In the genomic region with DNA sequence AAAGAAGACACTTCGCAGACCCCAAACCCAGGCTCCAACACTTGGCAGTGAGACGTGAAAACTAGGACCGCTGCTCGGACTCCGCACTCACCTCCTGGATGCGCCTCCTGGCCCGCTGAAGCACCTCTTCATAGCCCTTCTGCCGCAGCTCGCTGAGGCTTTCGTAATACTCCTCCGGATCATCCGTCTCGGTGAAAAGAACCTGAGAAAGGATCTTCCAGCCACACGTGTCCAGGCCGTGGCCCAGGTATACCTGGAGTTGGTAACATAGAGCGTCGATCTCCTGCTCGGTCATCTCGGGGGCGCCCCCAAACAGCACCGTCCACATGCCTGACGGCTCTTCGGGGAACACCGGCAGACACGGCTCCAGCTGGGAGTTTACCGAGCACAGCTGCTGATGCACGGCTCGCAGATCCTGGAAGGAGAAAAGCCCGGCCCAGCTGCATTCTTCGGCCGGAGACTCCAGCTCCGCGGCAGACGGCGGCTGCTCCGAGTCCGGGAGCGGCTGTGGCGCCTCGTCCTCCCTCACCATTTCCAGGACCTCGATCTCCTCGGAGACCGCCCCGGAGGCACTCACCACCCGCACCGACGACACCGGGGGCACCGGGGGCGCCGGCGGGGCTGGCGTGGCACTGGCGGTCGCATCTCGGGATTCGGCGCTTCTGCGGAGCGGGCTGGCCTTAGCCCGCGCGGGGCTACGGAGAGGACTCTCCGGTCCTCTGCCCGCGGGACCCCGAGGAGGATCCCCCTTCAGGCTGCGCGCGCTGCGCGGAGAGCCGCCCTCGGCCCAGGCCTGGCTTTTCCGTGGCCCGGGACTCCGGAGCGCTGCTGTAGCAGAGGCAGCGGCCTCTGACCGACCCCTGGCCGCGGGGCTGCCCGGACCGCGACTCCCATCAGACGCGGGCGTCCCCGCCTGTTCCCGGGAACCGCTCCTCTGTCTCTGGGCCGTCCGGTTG, we compare ENCODE assay signal across 8 mouse cellular contexts. TPM values are rescaled to one million over a fixed set of nuclear protein-coding genes. Genes with fewer than 3 reads are reported as not detected.
DNase-seq lines count a peak whose midpoint lies in the region; ATAC-seq and TF ChIP-seq lines count a peak whose summit lies in the region.

No protein-coding gene starts in this region.

- peaks cover 4% of the 10 kb centered on the region; the same call in 1 of the 2 replicates for H3K4me1 ChIP-seq in bone marrow macrophage, adult 2 months (ENCODE audit: control insufficient read depth, insufficient read depth, low read length)
- peaks cover 4% of the 10 kb centered on the region; the same call in 1 of the 2 replicates for H3K4me1 ChIP-seq in embryonic fibroblast, embryonic 13.5 days (ENCODE audit: control insufficient read depth, insufficient read depth, low read length)
- peaks cover 13% of the 10 kb centered on the region; the same call in 1 of the 2 replicates for H3K4me1 ChIP-seq in heart, embryonic 11.5 days (ENCODE audit: control insufficient read depth, insufficient read depth, low read length)
- H3K4me1 ChIP-seq in kidney, embryonic 15.5 days, result peaks cover 26% of the 10 kb centered on the region
- peaks cover 14% of the 10 kb centered on the region for H3K4me1 ChIP-seq in liver, embryonic 16.5 days (ENCODE audit: control insufficient read depth, low read depth, low read length)
- H3K4me1 ChIP-seq in neural tube, embryonic 11.5 days (ENCODE audit: control insufficient read depth, insufficient read depth, low read length), result peaks cover 6% of the 10 kb centered on the region; the same call in 1 of the 2 replicates
- H3K4me1 ChIP-seq in stomach, embryonic 16.5 days (ENCODE audit: control insufficient read depth, insufficient read depth, low read length), result peaks cover 13% of the 10 kb centered on the region

- DNase-seq in CD4-positive, CD25-positive, alpha-beta regulatory T cell, adult 2 months (ENCODE audit: low read depth, low spot score), result peak; percentile 57
- peak; percentile 67 for DNase-seq in neural tube, embryonic 11.5 days (ENCODE audit: low spot score)

- under 1% methylated on average over 92 of the region's 94 CpGs for WGBS in heart, embryonic 11.5 days (ENCODE audit: insufficient replicate concordance)
- WGBS in kidney, embryonic 15.5 days, result under 1% methylated on average over 82 of the region's 94 CpGs
- under 1% methylated on average over 93 of the region's 94 CpGs for WGBS in liver, embryonic 16.5 days (ENCODE audit: insufficient replicate concordance)
- WGBS in neural tube, embryonic 11.5 days, result under 1% methylated on average over 94 of the region's 94 CpGs
- WGBS in stomach, embryonic 16.5 days, result under 1% methylated on average over 94 of the region's 94 CpGs

- H3K9ac ChIP-seq in heart, embryonic 11.5 days (ENCODE audit: low read depth, low read length), result peak overlapping the region; percentile 92
- peak overlapping the region; percentile 98 for H3K9ac ChIP-seq in kidney, embryonic 15.5 days
- peak overlapping the region; percentile 97 for H3K9ac ChIP-seq in liver, embryonic 16.5 days (ENCODE audit: low read depth, low read length)
- peak overlapping the region; percentile 94 for H3K9ac ChIP-seq in neural tube, embryonic 11.5 days (ENCODE audit: low read length)
- H3K9ac ChIP-seq in stomach, embryonic 16.5 days (ENCODE audit: low read length), result peak overlapping the region; percentile 93

- H3K4me3 ChIP-seq in bone marrow macrophage, adult 2 months (ENCODE audit: insufficient read depth, low read length), result peak overlapping the region; percentile 100
- H3K4me3 ChIP-seq in embryonic fibroblast, embryonic 13.5 days (ENCODE audit: insufficient read depth, low read length), result peak overlapping the region; percentile 66
- H3K4me3 ChIP-seq in heart, embryonic 11.5 days (ENCODE audit: low read depth, low read length), result peak overlapping the region; percentile 91
- peak overlapping the region; percentile 97 for H3K4me3 ChIP-seq in kidney, embryonic 15.5 days (replicated peaks)
- peak overlapping the region; percentile 97 for H3K4me3 ChIP-seq in liver, embryonic 16.5 days (ENCODE audit: low read depth, low read length)
- H3K4me3 ChIP-seq in neural tube, embryonic 11.5 days (ENCODE audit: low read depth, low read length), result peak overlapping the region; percentile 96
- H3K4me3 ChIP-seq in stomach, embryonic 16.5 days (replicated peaks; ENCODE audit: low read length), result peak overlapping the region; percentile 98

- no peaks in the 10 kb centered on the region for H3K27me3 ChIP-seq in heart, embryonic 11.5 days (ENCODE audit: control insufficient read depth, insufficient read depth, low read length)
- H3K27me3 ChIP-seq in kidney, embryonic 15.5 days, result no peaks in the 10 kb centered on the region
- H3K27me3 ChIP-seq in liver, embryonic 16.5 days (ENCODE audit: control insufficient read depth, insufficient read depth, low read depth, low read length), result no peaks in the 10 kb centered on the region
- no peaks in the 10 kb centered on the region for H3K27me3 ChIP-seq in neural tube, embryonic 11.5 days (ENCODE audit: control insufficient read depth, insufficient read depth, low read length)
- H3K27me3 ChIP-seq in stomach, embryonic 16.5 days (ENCODE audit: control insufficient read depth, insufficient read depth, low read length), result no peaks in the 10 kb centered on the region

- TF ChIP-seq POLR2A in bone marrow macrophage, adult 2 months (IDR thresholded peaks at IDR 0.05; ENCODE audit: borderline replicate concordance, low read depth, low read length), result no peak
- no peak for TF ChIP-seq POLR2A in embryonic fibroblast, embryonic 13.5 days (IDR thresholded peaks at IDR 0.05; ENCODE audit: low read depth, low read length)

- H3K4me2 ChIP-seq in heart, embryonic 11.5 days, result peak overlapping the region; percentile 74
- peak overlapping the region; percentile 77 for H3K4me2 ChIP-seq in kidney, embryonic 15.5 days
- H3K4me2 ChIP-seq in liver, embryonic 16.5 days (ENCODE audit: low read depth, low read length), result peak overlapping the region; percentile 82
- peak overlapping the region; percentile 84 for H3K4me2 ChIP-seq in neural tube, embryonic 11.5 days (ENCODE audit: low read depth)
- peak overlapping the region; percentile 89 for H3K4me2 ChIP-seq in stomach, embryonic 16.5 days (ENCODE audit: low read depth, low read length)

- H3K9me3 ChIP-seq in heart, embryonic 11.5 days (replicated peaks; ENCODE audit: control insufficient read depth, low read length), result no peaks in the 10 kb centered on the region
- H3K9me3 ChIP-seq in kidney, embryonic 15.5 days (replicated peaks), result no peaks in the 10 kb centered on the region
- H3K9me3 ChIP-seq in liver, embryonic 16.5 days (replicated peaks; ENCODE audit: control insufficient read depth, low read length), result no peaks in the 10 kb centered on the region
- no peaks in the 10 kb centered on the region for H3K9me3 ChIP-seq in neural tube, embryonic 11.5 days (ENCODE audit: control insufficient read depth, low read length)
- no peaks in the 10 kb centered on the region for H3K9me3 ChIP-seq in stomach, embryonic 16.5 days (replicated peaks; ENCODE audit: control insufficient read depth, low read length)

- ATAC-seq in heart, embryonic 11.5 days (replicated peaks; ENCODE audit: insufficient number of reproducible peaks, low FRiP score, low TSS enrichment), result peak; percentile 44
- peak; percentile 66 for ATAC-seq in kidney, embryonic 15.5 days (replicated peaks; ENCODE audit: low FRiP score)
- ATAC-seq in liver, embryonic 16.5 days (ENCODE audit: low read depth), result peak; percentile 35
- peak; percentile 62 for ATAC-seq in neural tube, embryonic 11.5 days (ENCODE audit: insufficient read depth, low FRiP score, low TSS enrichment)
- peak; percentile 18; the same call in 1 of the 2 replicates for ATAC-seq in stomach, embryonic 16.5 days (ENCODE audit: insufficient read depth, low FRiP score)

- TF ChIP-seq CTCF in bone marrow macrophage, adult 2 months (IDR thresholded peaks at IDR 0.05; ENCODE audit: low read depth, low read length), result no peak
- TF ChIP-seq CTCF in embryonic fibroblast, embryonic 13.5 days (IDR thresholded peaks at IDR 0.05; ENCODE audit: borderline replicate concordance, insufficient read depth, low read length), result no peak

- peak overlapping the region; percentile 60; the same call in 1 of the 2 replicates for H3K27ac ChIP-seq in bone marrow macrophage, adult 2 months (ENCODE audit: insufficient read depth, low read depth, low read length)
- H3K27ac ChIP-seq in embryonic fibroblast, embryonic 13.5 days (ENCODE audit: insufficient read depth, low read length), result peak overlapping the region; percentile 38; the same call in 1 of the 2 replicates
- H3K27ac ChIP-seq in heart, embryonic 11.5 days (ENCODE audit: low read depth, low read length), result peak overlapping the region; percentile 95
- H3K27ac ChIP-seq in kidney, embryonic 15.5 days, result peak overlapping the region; percentile 98
- peak overlapping the region; percentile 96 for H3K27ac ChIP-seq in liver, embryonic 16.5 days (ENCODE audit: low read length)
- H3K27ac ChIP-seq in neural tube, embryonic 11.5 days (ENCODE audit: low read depth, low read length), result peak overlapping the region; percentile 95
- peak overlapping the region; percentile 96 for H3K27ac ChIP-seq in stomach, embryonic 16.5 days (ENCODE audit: low read length)

- H3K36me3 ChIP-seq in heart, embryonic 11.5 days (ENCODE audit: control insufficient read depth, insufficient read depth, low read length), result no peaks in the 10 kb centered on the region
- peaks cover 10% of the 10 kb centered on the region for H3K36me3 ChIP-seq in kidney, embryonic 15.5 days
- H3K36me3 ChIP-seq in liver, embryonic 16.5 days (ENCODE audit: control insufficient read depth, insufficient read depth), result no peaks in the 10 kb centered on the region
- no peaks in the 10 kb centered on the region for H3K36me3 ChIP-seq in neural tube, embryonic 11.5 days (ENCODE audit: control insufficient read depth, insufficient read depth, low read length)
- H3K36me3 ChIP-seq in stomach, embryonic 16.5 days (ENCODE audit: control insufficient read depth, insufficient read depth, low read length), result no peaks in the 10 kb centered on the region

RNA-seq across cellular contexts. Expression of a gene that starts 1.1 kb away (rescaled TPM):
- 8.4 and 10.6 TPM in 2 replicates for polyA plus RNA-seq in bone marrow macrophage, adult 2 months (2012; ENCODE audit: insufficient read depth, insufficient read length, missing spikeins)
- 14.4 and 17.0 TPM in 2 replicates for polyA plus RNA-seq in embryonic fibroblast, embryonic 13.5 days (2011; ENCODE audit: insufficient read length, low read depth, missing spikeins)
- 3.3 and 5.8 TPM in 2 replicates for polyA plus RNA-seq in heart, embryonic 11.5 days (2014; fragmentation: Nextera tagmentation; extraction: Ambion mirVana)
- 5.3 and 6.1 TPM in 2 replicates for polyA plus RNA-seq in kidney, embryonic 15.5 days (2015; fragmentation: Nextera tagmentation; extraction: Ambion mirVana)
- polyA plus RNA-seq in liver, embryonic 16.5 days (2015; fragmentation: Nextera tagmentation; extraction: Ambion mirVana), result 1.3 TPM in 2 replicates
- 3.6 TPM in 2 replicates for polyA plus RNA-seq in neural tube, embryonic 11.5 days (2014; fragmentation: Nextera tagmentation; extraction: Ambion mirVana)
- polyA plus RNA-seq in stomach, embryonic 16.5 days (2015; fragmentation: Nextera tagmentation; extraction: Ambion mirVana), result 2.6 and 3.0 TPM in 2 replicates

Comparison
In these comparisons a context has a peak if more than half of its experiments do, and no peak if none do; other contexts are left out.
1. Peak in every context shown above with its lines: DNase-seq, ATAC-seq, H3K4me3 ChIP-seq and H3K27ac ChIP-seq.
2. H3K27ac ChIP-seq: peak in every context shown above with its lines; median percentile 98 in kidney, embryonic 15.5 days; 96 in liver, embryonic 16.5 days; 96 in stomach, embryonic 16.5 days; 95 in heart, embryonic 11.5 days; 95 in neural tube, embryonic 11.5 days; 60 in bone marrow macrophage, adult 2 months; 38 in embryonic fibroblast, embryonic 13.5 days.